Comparison of ENCODE assay signal across 9 mouse cellular contexts in the genomic region with DNA sequence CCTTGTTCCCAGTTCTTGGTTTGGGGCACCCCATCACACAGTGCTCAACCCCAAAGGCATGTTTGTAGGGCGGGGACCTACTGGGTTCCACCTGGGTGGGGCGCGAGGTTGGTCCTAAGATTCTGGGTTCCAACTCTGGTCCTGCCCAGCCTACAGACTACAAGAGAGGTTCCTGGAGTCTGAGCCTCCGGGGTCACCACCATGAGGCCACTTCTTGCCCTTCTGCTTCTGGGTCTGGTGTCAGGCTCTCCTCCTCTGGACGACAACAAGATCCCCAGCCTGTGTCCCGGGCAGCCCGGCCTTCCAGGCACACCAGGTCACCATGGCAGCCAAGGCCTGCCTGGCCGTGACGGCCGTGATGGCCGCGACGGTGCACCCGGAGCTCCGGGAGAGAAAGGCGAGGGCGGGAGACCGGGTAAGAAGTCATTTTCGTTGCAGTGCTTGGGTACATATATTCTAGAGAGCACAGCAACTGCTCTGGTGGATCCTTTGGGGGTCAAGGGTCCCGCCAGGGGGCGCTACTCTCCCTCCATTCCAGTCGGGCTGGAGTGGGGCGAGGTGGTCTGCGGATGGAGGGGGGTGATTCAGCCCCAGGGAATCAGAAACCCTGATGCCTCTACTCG. TPM values are rescaled to one million over a fixed set of nuclear protein-coding genes. Genes with fewer than 3 reads are reported as not detected.
DNase-seq lines count a peak whose midpoint lies in the region; ATAC-seq and TF ChIP-seq lines count a peak whose summit lies in the region.
"Had no signal": no experiment of that assay in that cellular context is flagged by ENCODE, and none has a peak within 500 bp of the region (broad histone marks: within the 10 kb centered on the region; RNA-seq: fewer than 3 reads in every experiment).

No protein-coding gene starts in this region.

- DNase-seq in kidney, postnatal 0 days (ENCODE audit: low spot score): no peak
- no peak for DNase-seq in kidney, adult 8-10 months
- peak; percentile 81 for DNase-seq in adrenal gland, adult 2 months
- no peak for DNase-seq in frontal cortex, postnatal 25 days (ENCODE audit: low spot score in 2 of 2)

- peak overlapping the region; percentile 45 for H3K4me2 ChIP-seq in kidney, postnatal 0 days (ENCODE audit: low read length)
- H3K4me2 ChIP-seq in forebrain, embryonic 13.5 days: peak overlapping the region; percentile 46
- H3K4me2 ChIP-seq in intestine, embryonic 15.5 days (replicated peaks): peak overlapping the region; percentile 42
- peak overlapping the region; percentile 34 for H3K4me2 ChIP-seq in midbrain, embryonic 15.5 days

- peak; percentile 57 for TF ChIP-seq CTCF in kidney, postnatal 0 days (IDR thresholded peaks at IDR 0.05; ENCODE audit: low read depth)

- 0 out of 2 replicates have a peak overlapping the region, but pooled peaks have one; percentile 0 for H3K4me3 ChIP-seq in kidney, postnatal 0 days (replicated peaks; ENCODE audit: low read depth, low read length)
- peak overlapping the region; percentile 10; the same call in 1 of the 2 replicates for H3K4me3 ChIP-seq in forebrain, embryonic 13.5 days
- peak overlapping the region; percentile 15; the same call in 1 of the 2 replicates for H3K4me3 ChIP-seq in intestine, embryonic 15.5 days (replicated peaks)
- peak overlapping the region; percentile 6; the same call in 1 of the 2 replicates for H3K4me3 ChIP-seq in midbrain, embryonic 15.5 days

- H3K27me3 ChIP-seq in kidney, postnatal 0 days (ENCODE audit: insufficient read depth, low read length): no peaks in the 10 kb centered on the region
- H3K27me3 ChIP-seq in forebrain, embryonic 13.5 days: no peaks in the 10 kb centered on the region
- no peaks in the 10 kb centered on the region for H3K27me3 ChIP-seq in intestine, embryonic 15.5 days (replicated peaks)
- no peaks in the 10 kb centered on the region for H3K27me3 ChIP-seq in midbrain, embryonic 15.5 days (replicated peaks)

- no peaks in the 10 kb centered on the region for H3K9me3 ChIP-seq in kidney, postnatal 0 days (replicated peaks; ENCODE audit: low read length)
- no peaks in the 10 kb centered on the region for H3K9me3 ChIP-seq in forebrain, embryonic 13.5 days (replicated peaks)
- H3K9me3 ChIP-seq in intestine, embryonic 15.5 days: no peaks in the 10 kb centered on the region
- H3K9me3 ChIP-seq in midbrain, embryonic 15.5 days: no peaks in the 10 kb centered on the region

- peaks cover 45% of the 10 kb centered on the region for H3K4me1 ChIP-seq in kidney, postnatal 0 days (replicated peaks; ENCODE audit: insufficient read depth, low read length)
- H3K4me1 ChIP-seq in forebrain, embryonic 13.5 days: peaks cover 61% of the 10 kb centered on the region
- H3K4me1 ChIP-seq in intestine, embryonic 15.5 days (replicated peaks): peaks cover 48% of the 10 kb centered on the region
- H3K4me1 ChIP-seq in midbrain, embryonic 15.5 days: peaks cover 47% of the 10 kb centered on the region

- peak; percentile 14; the same call in 1 of the 2 replicates for ATAC-seq in kidney, postnatal 0 days (replicated peaks; ENCODE audit: low FRiP score, low read depth)
- ATAC-seq in forebrain, embryonic 13.5 days: no peak; the same call in 1 of the 2 replicates
- ATAC-seq in intestine, embryonic 15.5 days: no peak
- no peak; the same call in 1 of the 2 replicates for ATAC-seq in midbrain, embryonic 15.5 days (replicated peaks)
- ATAC-seq in inflammation-experienced regulatory T-cells, adult 6 months: no peak

- no peaks in the 10 kb centered on the region for H3K36me3 ChIP-seq in kidney, postnatal 0 days (ENCODE audit: insufficient read depth, low read length)
- H3K36me3 ChIP-seq in forebrain, embryonic 13.5 days (ENCODE audit: poor library complexity, severe bottlenecking): peaks cover 37% of the 10 kb centered on the region
- H3K36me3 ChIP-seq in intestine, embryonic 15.5 days: peaks cover 4% of the 10 kb centered on the region; the same call in 1 of the 2 replicates
- no peaks in the 10 kb centered on the region for H3K36me3 ChIP-seq in midbrain, embryonic 15.5 days (replicated peaks)

- 0 out of 2 replicates have a peak overlapping the region, but pooled peaks have one; percentile 31 for H3K9ac ChIP-seq in kidney, postnatal 0 days (ENCODE audit: low read depth, low read length)
- H3K9ac ChIP-seq in forebrain, embryonic 13.5 days: peak overlapping the region; percentile 45
- peak overlapping the region; percentile 33; the same call in 1 of the 2 replicates for H3K9ac ChIP-seq in intestine, embryonic 15.5 days
- no peak overlapping the region for H3K9ac ChIP-seq in midbrain, embryonic 15.5 days

- peak overlapping the region; percentile 63 for H3K27ac ChIP-seq in kidney, postnatal 0 days
- peak overlapping the region; percentile 41 for H3K27ac ChIP-seq in forebrain, embryonic 13.5 days
- H3K27ac ChIP-seq in intestine, embryonic 15.5 days: peak overlapping the region; percentile 75
- H3K27ac ChIP-seq in midbrain, embryonic 15.5 days: peak overlapping the region; percentile 51

- WGBS in kidney, postnatal 0 days: 29% methylated on average over 25 of the region's 25 CpGs
- 36% methylated on average over 25 of the region's 25 CpGs for WGBS in forebrain, embryonic 13.5 days
- WGBS in intestine, embryonic 15.5 days: 45% methylated on average over 25 of the region's 25 CpGs
- WGBS in midbrain, embryonic 15.5 days: 30% methylated on average over 25 of the region's 25 CpGs

RNA-seq across cellular contexts. Expression of gene C1qtnf5, which starts 0.6 kb away (rescaled TPM):
- 9.7 and 12.3 TPM in 2 replicates for polyA plus RNA-seq in kidney, postnatal 0 days (2015; fragmentation: Nextera tagmentation; extraction: Ambion mirVana)
- 10 to 100 TPM; 11.2 to 17.6 TPM for total RNA-seq in adrenal gland, adult 2 months (2021)
- 32.4 and 34.3 TPM in 2 replicates for polyA plus RNA-seq in adrenal gland, adult 2 months (2012; rRNA removed)
- 1.0 and 1.2 TPM in 2 replicates for polyA plus RNA-seq in forebrain, embryonic 13.5 days (2015; fragmentation: Nextera tagmentation; extraction: Ambion mirVana)
- polyA plus RNA-seq in intestine, embryonic 15.5 days (2015; fragmentation: Nextera tagmentation; extraction: Ambion mirVana): 3.1 and 3.5 TPM in 2 replicates
- 2.9 and 4.1 TPM in 2 replicates for polyA plus RNA-seq in midbrain, embryonic 15.5 days (2015; fragmentation: Nextera tagmentation; extraction: Ambion mirVana)
- not detected for polyA plus RNA-seq in inflammation-experienced regulatory T-cells, adult 6 months (2017; shearing (Covaris generic))

RNA-seq across cellular contexts. Expression of gene Gm49380, which starts 5.6 kb away (rescaled TPM):
- polyA plus RNA-seq in kidney, postnatal 0 days (2015; fragmentation: Nextera tagmentation; extraction: Ambion mirVana): not detected in 2 replicates
- total RNA-seq in adrenal gland, adult 2 months (2021): under 1 TPM; 0.12 to 0.76 TPM
- polyA plus RNA-seq in adrenal gland, adult 2 months (2012; rRNA removed): 1.1 TPM in 1 of 2 replicates, not detected in the other
- 0.19 TPM in 1 of 2 replicates, not detected in the other for polyA plus RNA-seq in forebrain, embryonic 13.5 days (2015; fragmentation: Nextera tagmentation; extraction: Ambion mirVana)
- 0.10 TPM in 1 of 2 replicates, not detected in the other for polyA plus RNA-seq in intestine, embryonic 15.5 days (2015; fragmentation: Nextera tagmentation; extraction: Ambion mirVana)
- polyA plus RNA-seq in midbrain, embryonic 15.5 days (2015; fragmentation: Nextera tagmentation; extraction: Ambion mirVana): 0.13 and 0.25 TPM in 2 replicates
- not detected for polyA plus RNA-seq in inflammation-experienced regulatory T-cells, adult 6 months (2017; shearing (Covaris generic))
- polyA plus RNA-seq: large intestine, adult 2 months had no signal

RNA-seq across cellular contexts. Expression of gene Rnf26, which starts 5.6 kb away (rescaled TPM):
- 46.6 and 49.7 TPM in 2 replicates for polyA plus RNA-seq in kidney, postnatal 0 days (2015; fragmentation: Nextera tagmentation; extraction: Ambion mirVana)
- total RNA-seq in adrenal gland, adult 2 months (2021): 10 to 100 TPM; 28.7 to 30.4 TPM
- 72.9 and 76.9 TPM in 2 replicates for polyA plus RNA-seq in adrenal gland, adult 2 months (2012; rRNA removed)
- 45.7 and 50.1 TPM in 2 replicates for polyA plus RNA-seq in forebrain, embryonic 13.5 days (2015; fragmentation: Nextera tagmentation; extraction: Ambion mirVana)
- 56.9 and 57.9 TPM in 2 replicates for polyA plus RNA-seq in intestine, embryonic 15.5 days (2015; fragmentation: Nextera tagmentation; extraction: Ambion mirVana)
- 29.2 and 32.4 TPM in 2 replicates for polyA plus RNA-seq in midbrain, embryonic 15.5 days (2015; fragmentation: Nextera tagmentation; extraction: Ambion mirVana)
- polyA plus RNA-seq in inflammation-experienced regulatory T-cells, adult 6 months (2017; shearing (Covaris generic)): 1 to 10 TPM; 3.9 to 8.2 (median 6.0) TPM

RNA-seq across cellular contexts. Expression of gene Mfrp, which starts 6.1 kb away (rescaled TPM):
- polyA plus RNA-seq in kidney, postnatal 0 days (2015; fragmentation: Nextera tagmentation; extraction: Ambion mirVana): 0.11 and 0.16 TPM in 2 replicates
- under 1 TPM in 1 of 2 experiments, not detected in 1; 0.10 TPM for total RNA-seq in adrenal gland, adult 2 months (2021)
- polyA plus RNA-seq in adrenal gland, adult 2 months (2012; rRNA removed): 0.40 TPM in 1 of 2 replicates, not detected in the other
- 0.06 and 0.23 TPM in 2 replicates for polyA plus RNA-seq in forebrain, embryonic 13.5 days (2015; fragmentation: Nextera tagmentation; extraction: Ambion mirVana)
- polyA plus RNA-seq in intestine, embryonic 15.5 days (2015; fragmentation: Nextera tagmentation; extraction: Ambion mirVana): 0.06 and 0.10 TPM in 2 replicates
- polyA plus RNA-seq in midbrain, embryonic 15.5 days (2015; fragmentation: Nextera tagmentation; extraction: Ambion mirVana): 0.08 and 0.13 TPM in 2 replicates
- polyA plus RNA-seq in inflammation-experienced regulatory T-cells, adult 6 months (2017; shearing (Covaris generic)): not detected
- polyA plus RNA-seq: large intestine, adult 2 months had no signal

RNA-seq across cellular contexts. Expression of gene Mcam, which starts 26.6 kb away (rescaled TPM):
- polyA plus RNA-seq in kidney, postnatal 0 days (2015; fragmentation: Nextera tagmentation; extraction: Ambion mirVana): 46.3 and 46.6 TPM in 2 replicates
- total RNA-seq in adrenal gland, adult 2 months (2021): 10 to 100 TPM; 30.5 to 52.2 TPM
- 24.9 and 39.4 TPM in 2 replicates for polyA plus RNA-seq in adrenal gland, adult 2 months (2012; rRNA removed)
- polyA plus RNA-seq in forebrain, embryonic 13.5 days (2015; fragmentation: Nextera tagmentation; extraction: Ambion mirVana): 15.6 and 16.7 TPM in 2 replicates
- polyA plus RNA-seq in intestine, embryonic 15.5 days (2015; fragmentation: Nextera tagmentation; extraction: Ambion mirVana): 40.0 and 43.5 TPM in 2 replicates
- polyA plus RNA-seq in midbrain, embryonic 15.5 days (2015; fragmentation: Nextera tagmentation; extraction: Ambion mirVana): 11.7 and 11.9 TPM in 2 replicates
- under 1 TPM in 1 of 3 experiments, not detected in 2; 0.69 TPM for polyA plus RNA-seq in inflammation-experienced regulatory T-cells, adult 6 months (2017; shearing (Covaris generic))
